8 mouse cellular contexts compared by ENCODE assay signal in genomic region chr3:57651865-57652259, GRCm38 (mm10). TPM values are rescaled to one million over a fixed set of nuclear protein-coding genes. Genes with fewer than 3 reads are reported as not detected.
DNase-seq lines count a peak whose midpoint lies in the region; ATAC-seq and TF ChIP-seq lines count a peak whose summit lies in the region.

No protein-coding gene starts in this region.

- TF ChIP-seq CTCF in kidney, adult 2 months (conservative IDR thresholded peaks at IDR 0.05; ENCODE audit: insufficient read depth, insufficient read length, low read depth, low read length), result no peak
- TF ChIP-seq CTCF in hindbrain, postnatal 0 days (IDR thresholded peaks at IDR 0.05; ENCODE audit: low read depth), result no peak

- WGBS in kidney, adult 2 months, result 51% methylated on average over 3 of the region's 3 CpGs
- WGBS in hindbrain, postnatal 0 days, result 60% methylated on average over 3 of the region's 3 CpGs
- 69% methylated on average over 3 of the region's 3 CpGs for WGBS in midbrain, embryonic 15.5 days

- no peaks in the 10 kb centered on the region for H3K4me1 ChIP-seq in kidney, adult 2 months (ENCODE audit: control insufficient read depth, insufficient read depth, low read length)
- no peaks in the 10 kb centered on the region for H3K4me1 ChIP-seq in brown adipose tissue, adult 24 weeks (ENCODE audit: control insufficient read depth, insufficient read depth, insufficient read length, low read length)
- no peaks in the 10 kb centered on the region for H3K4me1 ChIP-seq in hindbrain, postnatal 0 days (ENCODE audit: insufficient read depth, low read length)
- H3K4me1 ChIP-seq in midbrain, embryonic 15.5 days, result peaks cover 6% of the 10 kb centered on the region

- peak overlapping the region; percentile 100 for H3K4me3 ChIP-seq in kidney, adult 2 months (ENCODE audit: insufficient read depth, low read depth, low read length)
- H3K4me3 ChIP-seq in brown adipose tissue, adult 24 weeks (ENCODE audit: insufficient read depth, low read depth, low read length), result peak overlapping the region; percentile 96
- H3K4me3 ChIP-seq in hindbrain, postnatal 0 days (ENCODE audit: low read length), result peak overlapping the region; percentile 78
- H3K4me3 ChIP-seq in midbrain, embryonic 15.5 days, result peak overlapping the region; percentile 89

- H3K4me2 ChIP-seq in hindbrain, postnatal 0 days (ENCODE audit: low read depth, low read length), result peak overlapping the region; percentile 76
- H3K4me2 ChIP-seq in midbrain, embryonic 15.5 days, result peak overlapping the region; percentile 75

- H3K36me3 ChIP-seq in kidney, adult 2 months (ENCODE audit: control insufficient read depth, insufficient read depth, low read length), result no peaks in the 10 kb centered on the region
- H3K36me3 ChIP-seq in hindbrain, postnatal 0 days (ENCODE audit: insufficient read depth, low read length), result no peaks in the 10 kb centered on the region
- H3K36me3 ChIP-seq in midbrain, embryonic 15.5 days (replicated peaks), result no peaks in the 10 kb centered on the region

- peak; percentile 46; the same call in 1 of the 2 replicates for ATAC-seq in hindbrain, postnatal 0 days
- peak; percentile 59 for ATAC-seq in midbrain, embryonic 15.5 days (replicated peaks)

- no peak overlapping the region for H3K27ac ChIP-seq in kidney, adult 2 months (ENCODE audit: insufficient read depth, low read depth, low read length)
- no peak overlapping the region for H3K27ac ChIP-seq in brown adipose tissue, adult 24 weeks (replicated peaks; ENCODE audit: low read depth, low read length)
- H3K27ac ChIP-seq in hindbrain, postnatal 0 days, result peak overlapping the region; percentile 79; the same call in 1 of the 2 replicates
- H3K27ac ChIP-seq in midbrain, embryonic 15.5 days, result peak overlapping the region; percentile 86

- H3K9me3 ChIP-seq in hindbrain, postnatal 0 days (ENCODE audit: low read length), result no peaks in the 10 kb centered on the region
- H3K9me3 ChIP-seq in midbrain, embryonic 15.5 days, result no peaks in the 10 kb centered on the region

- DNase-seq in kidney, adult 2 months, result no peak
- no peak for DNase-seq in kidney, adult 8-10 months
- DNase-seq in hindbrain, postnatal 0 days (ENCODE audit: low spot score), result no peak
- DNase-seq in cerebellum, adult 18-20 months, result no peak
- no peak for DNase-seq in embryo, embryonic 10.5 days (ENCODE audit: low spot score)
- DNase-seq in kidney, postnatal 14 days, result no peak

- TF ChIP-seq POLR2A in kidney, adult 2 months (IDR thresholded peaks at IDR 0.05; ENCODE audit: low read depth, low read length), result no peak

- no peaks in the 10 kb centered on the region for H3K27me3 ChIP-seq in kidney, adult 2 months (replicated peaks; ENCODE audit: control insufficient read depth, insufficient read depth, low read length)
- H3K27me3 ChIP-seq in hindbrain, postnatal 0 days (ENCODE audit: insufficient read depth, low read length), result no peaks in the 10 kb centered on the region
- no peaks in the 10 kb centered on the region for H3K27me3 ChIP-seq in midbrain, embryonic 15.5 days (replicated peaks)

- peak overlapping the region; percentile 67 for H3K9ac ChIP-seq in hindbrain, postnatal 0 days (replicated peaks; ENCODE audit: low read length)
- H3K9ac ChIP-seq in midbrain, embryonic 15.5 days, result peak overlapping the region; percentile 67

RNA-seq across cellular contexts. Expression of gene Commd2, which starts 0.3 kb away (rescaled TPM):
- 24.2 and 26.1 TPM in 2 replicates for polyA plus RNA-seq in kidney, adult 2 months (2012; rRNA removed)
- 31.8 and 32.9 TPM in 2 replicates for polyA plus RNA-seq in brown adipose tissue, adult 24 weeks (2012; ENCODE audit: insufficient read depth, insufficient read length, missing spikeins)
- 18.3 and 18.5 TPM in 2 replicates for total RNA-seq in hindbrain, postnatal 0 days (2014; rRNA removed)
- polyA plus RNA-seq in hindbrain, postnatal 0 days (2015; fragmentation: Nextera tagmentation; extraction: Ambion mirVana), result 77.9 and 82.8 TPM in 2 replicates
- 56.1 and 59.2 TPM in 2 replicates for polyA plus RNA-seq in midbrain, embryonic 15.5 days (2015; fragmentation: Nextera tagmentation; extraction: Ambion mirVana)

RNA-seq across cellular contexts. Expression of gene Ankub1, which starts 40.7 kb away (rescaled TPM):
- polyA plus RNA-seq in kidney, adult 2 months (2012; rRNA removed), result not detected in 2 replicates
- polyA plus RNA-seq in brown adipose tissue, adult 24 weeks (2012; ENCODE audit: insufficient read depth, insufficient read length, missing spikeins), result not detected in 2 replicates
- total RNA-seq in hindbrain, postnatal 0 days (2014; rRNA removed), result 0.61 and 1.2 TPM in 2 replicates
- polyA plus RNA-seq in hindbrain, postnatal 0 days (2015; fragmentation: Nextera tagmentation; extraction: Ambion mirVana), result 0.34 and 0.44 TPM in 2 replicates
- polyA plus RNA-seq in midbrain, embryonic 15.5 days (2015; fragmentation: Nextera tagmentation; extraction: Ambion mirVana), result 0.26 and 0.38 TPM in 2 replicates

Comparison
In these comparisons a context has a peak if more than half of its experiments do, and no peak if none do; other contexts are left out.
1. H3K27ac ChIP-seq: peak in hindbrain, postnatal 0 days (single experiment) and midbrain, embryonic 15.5 days (single experiment); none in kidney, adult 2 months (single experiment) and brown adipose tissue, adult 24 weeks (single experiment).
2. Peak in every context shown above with its lines, with median percentiles within 50 percentile points of each other: H3K4me3 ChIP-seq.